Mouse (Mus musculus): ENCODE results near the gene Pgd. TPM values are rescaled to one million over a fixed set of nuclear protein-coding genes. Genes with fewer than 3 reads are reported as not detected.

The Pgd gene
- polyA plus RNA-seq, 1 experiment from 2014 or later: 91.3 TPM

DNA sequence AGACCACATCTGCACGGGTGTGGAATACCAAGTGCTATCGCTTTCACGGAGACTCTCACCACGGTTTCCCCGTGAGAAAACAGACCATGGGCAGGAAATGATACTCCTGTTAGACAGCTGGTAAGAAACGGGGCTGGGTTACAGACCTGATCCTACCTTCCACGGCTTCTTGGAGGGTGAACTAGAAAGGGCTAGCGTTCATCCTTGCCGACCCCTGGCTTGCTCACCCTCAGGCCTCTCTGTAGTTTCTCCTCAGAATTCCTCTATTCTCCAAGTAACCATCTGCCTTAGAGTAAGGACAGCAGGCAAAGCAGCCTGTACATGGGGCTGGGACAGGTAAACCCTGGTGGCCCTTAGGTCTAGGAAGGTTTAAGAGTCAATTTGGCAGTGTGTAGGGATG is 17.4 kb downstream of the Pgd start:
- Histone ChIP-seq H3K4me2 (no peak overlapping the region), H3K27ac (no peak overlapping the region), H3K36me3 (peaks cover 52% of the 10 kb centered on the region), H3K27me3 (replicated peaks) (no peaks in the 10 kb centered on the region), H3K9me3 (replicated peaks) (no peaks in the 10 kb centered on the region), H3K4me3 (no peak overlapping the region), H3K9ac (no peak overlapping the region), H3K4me1 (peaks cover 17% of the 10 kb centered on the region)
- no peak; the same call in 1 of the 2 replicates for ATAC-seq
- WGBS (ENCODE audit: insufficient replicate concordance): 66% methylated on average over 9 of the region's 9 CpGs

DNA sequence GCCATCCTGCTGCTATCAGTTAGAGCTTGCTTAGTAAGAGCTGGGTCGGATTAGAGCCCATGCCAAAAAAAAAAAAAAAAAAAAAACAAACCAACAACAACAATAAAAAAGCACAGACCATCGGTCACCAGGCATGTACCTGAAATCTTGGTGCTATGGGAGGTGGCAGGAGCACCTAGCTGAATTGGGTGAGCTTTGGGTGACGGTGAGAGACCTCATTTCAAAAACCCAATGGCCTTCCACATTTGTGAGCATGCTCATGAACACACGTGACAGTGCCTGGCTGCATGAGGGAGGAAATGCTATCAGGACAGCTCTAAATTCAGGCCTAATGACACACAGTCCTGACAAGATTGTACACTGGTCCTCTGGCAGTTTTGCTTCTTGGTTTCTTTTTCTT is 18.5 kb downstream of the Pgd start:
- H3K4me3 ChIP-seq: no peak overlapping the region
- peaks cover 41% of the 10 kb centered on the region for H3K36me3 ChIP-seq
- WGBS (ENCODE audit: insufficient replicate concordance): 54% methylated on average over 4 of the region's 4 CpGs
- H3K4me2 ChIP-seq: no peak overlapping the region
- no peak for ATAC-seq
- H3K27me3 ChIP-seq (replicated peaks): no peaks in the 10 kb centered on the region
- peaks cover 17% of the 10 kb centered on the region for H3K4me1 ChIP-seq
- no peak overlapping the region for H3K9ac ChIP-seq
- no peak overlapping the region for H3K27ac ChIP-seq
- H3K9me3 ChIP-seq (replicated peaks): no peaks in the 10 kb centered on the region

DNA sequence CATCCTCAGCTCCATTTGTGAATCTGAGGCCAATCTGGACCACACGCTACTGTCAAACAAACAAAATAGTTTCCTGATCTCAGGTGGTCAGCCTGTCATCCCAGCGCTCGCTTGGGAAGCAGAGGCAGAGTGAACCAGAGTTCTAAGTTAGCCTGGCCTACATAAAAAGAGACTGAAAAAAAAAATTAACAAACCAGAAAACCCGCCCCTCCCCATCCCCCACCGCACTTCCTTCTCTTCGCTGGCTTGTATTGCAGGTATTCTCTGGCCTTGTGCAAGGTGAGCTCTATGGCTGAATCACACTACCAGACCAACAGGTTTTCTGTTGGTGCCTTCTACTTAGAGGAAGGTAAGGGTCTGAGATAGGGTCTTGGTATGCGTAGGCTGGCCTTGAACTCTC is 19.0 kb downstream of the Pgd start:
- H3K4me3 ChIP-seq: no peak overlapping the region
- no peak overlapping the region for H3K27ac ChIP-seq
- no peaks in the 10 kb centered on the region for H3K9me3 ChIP-seq (replicated peaks)
- H3K4me2 ChIP-seq: no peak overlapping the region
- ATAC-seq: no peak
- 56% methylated on average over 7 of the region's 7 CpGs for WGBS (ENCODE audit: insufficient replicate concordance)
- H3K36me3 ChIP-seq: peaks cover 36% of the 10 kb centered on the region
- no peak overlapping the region for H3K9ac ChIP-seq
- H3K27me3 ChIP-seq (replicated peaks): 0 out of 2 replicates have a peak, but pooled peaks cover 4% of the 10 kb centered on the region
- H3K4me1 ChIP-seq: peaks cover 17% of the 10 kb centered on the region

- peaks cover 12% of the 10 kb centered on the region for H3K36me3 ChIP-seq
- H3K4me2 ChIP-seq: no peak overlapping the region
- H3K9me3 ChIP-seq (replicated peaks): no peaks in the 10 kb centered on the region
- H3K27me3 ChIP-seq (replicated peaks): 0 out of 2 replicates have a peak, but pooled peaks cover 9% of the 10 kb centered on the region
- H3K27ac ChIP-seq: no peak overlapping the region
- WGBS (ENCODE audit: insufficient replicate concordance): 80% methylated on average over 4 of the region's 4 CpGs
- no peak overlapping the region for H3K9ac ChIP-seq
- ATAC-seq: no peak
- H3K4me3 ChIP-seq: no peak overlapping the region
- peaks cover 17% of the 10 kb centered on the region for H3K4me1 ChIP-seq
Measured at GRCm38 (mm10) chr4:149145151-149145550, 21.4 kb downstream of the Pgd start.

- peaks cover 5% of the 10 kb centered on the region for H3K36me3 ChIP-seq
Measured at GRCm38 (mm10) chr4:149144459-149144858, 22.1 kb downstream of the Pgd start.

DNA sequence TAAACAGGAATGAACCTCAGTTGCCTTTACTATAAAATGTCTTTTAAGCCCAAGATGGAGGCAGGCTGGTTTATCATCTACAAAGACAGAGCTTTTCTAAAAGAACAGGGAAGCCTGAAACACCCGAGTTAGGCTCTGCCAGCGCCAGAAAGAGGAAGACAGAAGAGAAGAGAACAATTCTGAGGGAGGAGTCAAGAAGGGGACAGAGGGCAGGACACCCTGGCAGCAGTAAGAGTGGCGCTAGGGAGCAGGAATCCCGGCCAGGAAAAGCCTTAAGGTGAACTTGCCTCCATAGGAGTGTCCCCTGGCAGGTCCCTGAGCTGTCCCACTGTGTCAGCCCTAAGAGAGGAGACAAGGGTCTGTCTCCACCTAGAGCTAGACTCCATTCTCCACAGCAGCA is 23.0 kb downstream of the Pgd start:
- no peak for ATAC-seq
- WGBS (ENCODE audit: insufficient replicate concordance): 15% methylated on average over 4 of the region's 4 CpGs

More at GRCm38 (mm10) chr4:149144459-149144858, 22.1 kb downstream of the Pgd start:
- Histone ChIP-seq H3K9me3 (replicated peaks) (no peaks in the 10 kb centered on the region), H3K4me3 (no peak overlapping the region), H3K4me2 (no peak overlapping the region), H3K27ac (no peak overlapping the region), H3K9ac (no peak overlapping the region), H3K27me3 (replicated peaks) (0 out of 2 replicates have a peak, but pooled peaks cover 9% of the 10 kb centered on the region), H3K4me1 (peaks cover 17% of the 10 kb centered on the region)
- peak; percentile 37; the same call in 1 of the 2 replicates for ATAC-seq
- 2% methylated on average over 3 of the region's 3 CpGs for WGBS (ENCODE audit: insufficient replicate concordance)

GRCm38 (mm10) chr4:149138515-149138914 is 28.1 kb downstream of the Pgd start:
- Histone ChIP-seq H3K36me3 (0 out of 2 replicates have a peak, but pooled peaks cover 3% of the 10 kb centered on the region), H3K9ac (no peak overlapping the region), H3K27me3 (replicated peaks) (0 out of 2 replicates have a peak, but pooled peaks cover 9% of the 10 kb centered on the region), H3K27ac (no peak overlapping the region), H3K4me2 (no peak overlapping the region), H3K9me3 (replicated peaks) (no peaks in the 10 kb centered on the region), H3K4me1 (peaks cover 13% of the 10 kb centered on the region), H3K4me3 (no peak overlapping the region)
- no peak for ATAC-seq
- 78% methylated on average over 8 of the region's 8 CpGs for WGBS (ENCODE audit: insufficient replicate concordance)

More for the DNA sequence above, 23.0 kb downstream of the Pgd start:
- no peak overlapping the region for H3K4me3 ChIP-seq
- H3K4me2 ChIP-seq: no peak overlapping the region
- no peak overlapping the region for H3K9ac ChIP-seq
- peaks cover 17% of the 10 kb centered on the region for H3K4me1 ChIP-seq
- H3K27ac ChIP-seq: no peak overlapping the region
- H3K27me3 ChIP-seq (replicated peaks): 0 out of 2 replicates have a peak, but pooled peaks cover 9% of the 10 kb centered on the region
- H3K9me3 ChIP-seq (replicated peaks): no peaks in the 10 kb centered on the region
- no peaks in the 10 kb centered on the region for H3K36me3 ChIP-seq

DNA sequence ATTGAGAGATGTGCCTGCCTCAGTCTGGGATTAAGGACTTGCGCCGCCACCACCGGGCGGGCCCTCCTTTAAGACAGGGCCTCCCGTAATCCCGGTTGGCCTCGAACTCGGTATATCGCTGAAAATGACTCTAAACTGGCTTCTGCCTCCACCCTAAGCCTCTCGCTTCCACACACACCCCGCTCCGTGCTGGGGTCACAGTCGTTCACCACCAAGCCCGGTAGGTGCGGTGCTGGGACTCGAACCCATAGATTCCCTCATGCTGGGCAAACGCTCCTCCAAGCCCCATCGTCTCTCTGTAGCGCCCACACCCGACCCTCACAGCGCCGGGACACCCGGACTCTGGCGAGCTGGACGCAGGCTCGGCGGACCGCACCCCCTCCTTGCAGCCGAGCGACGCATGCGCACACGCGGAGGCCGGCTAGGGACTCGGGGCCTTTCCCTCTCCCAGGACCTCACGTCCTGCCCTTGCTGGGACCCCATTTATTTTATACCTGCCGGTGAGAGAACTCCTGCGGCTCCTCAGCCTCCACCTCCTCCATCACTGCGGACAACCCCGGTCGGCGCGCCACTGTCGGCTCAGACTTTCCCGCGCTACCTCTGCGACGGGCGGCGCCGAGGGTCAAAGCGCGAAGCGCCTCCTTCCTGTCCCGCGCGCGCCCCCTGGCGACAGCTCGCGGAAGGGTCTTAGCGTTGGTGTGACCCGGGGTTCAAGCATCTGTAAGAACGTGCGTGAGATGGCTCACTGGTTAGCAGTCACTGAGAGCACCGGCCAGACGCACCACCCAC is 29.4 kb downstream of the Pgd start, which contains the start of gene Cenps:
Cenps (minus strand) TSS at position 648 of the 789 bp plus-strand sequence.
- peak; percentile 91 for ATAC-seq
- H3K4me1 ChIP-seq: peaks cover 16% of the 10 kb centered on the region
- peaks cover 12% of the 10 kb centered on the region; the same call in 1 of the 2 replicates for H3K36me3 ChIP-seq

DNA sequence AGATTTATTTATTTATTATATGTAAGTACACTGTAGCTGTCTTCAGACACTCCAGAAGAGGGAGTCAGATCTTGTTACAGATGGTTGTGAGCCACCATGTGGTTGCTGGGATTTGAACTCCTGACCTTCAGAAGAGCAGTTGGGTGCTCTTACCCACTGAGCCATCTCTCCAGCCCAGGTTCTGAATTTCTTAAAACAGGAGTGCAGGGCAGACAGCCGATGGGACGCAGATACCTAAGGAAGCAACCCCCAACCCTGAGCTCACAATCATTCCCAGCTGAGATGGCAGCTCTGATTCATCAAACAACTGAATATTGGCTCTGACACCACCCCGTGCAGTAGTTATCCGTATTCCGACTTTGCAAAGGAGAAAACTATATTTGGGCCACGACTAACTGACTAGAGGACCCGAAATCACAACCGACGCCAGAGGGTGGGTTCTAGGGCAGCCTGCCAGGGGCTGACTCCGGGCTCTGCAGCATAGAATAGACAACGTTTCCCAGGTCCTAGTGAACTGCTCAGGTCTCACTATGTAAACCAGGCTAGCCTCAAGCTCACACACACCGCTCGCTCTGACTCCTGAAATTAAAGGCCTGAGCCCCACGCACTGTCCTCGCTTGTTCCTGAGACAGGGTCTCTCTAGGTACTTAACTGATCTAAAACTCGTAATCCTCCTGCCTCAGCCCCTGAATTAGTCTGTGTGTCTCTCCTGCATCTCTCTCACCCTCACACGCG is 30.3 kb downstream of the Pgd start:
- WGBS (ENCODE audit: insufficient replicate concordance): 73% methylated on average over 18 of the region's 18 CpGs
- peak overlapping the region; percentile 72 for H3K4me3 ChIP-seq
- peak overlapping the region; percentile 83 for H3K9ac ChIP-seq
- peaks cover 21% of the 10 kb centered on the region for H3K36me3 ChIP-seq
- ATAC-seq: no peak
- H3K27ac ChIP-seq: peak overlapping the region; percentile 86; the same call in 1 of the 2 replicates
- no peaks in the 10 kb centered on the region for H3K27me3 ChIP-seq (replicated peaks)
- H3K4me2 ChIP-seq: peak overlapping the region; percentile 83
- H3K4me1 ChIP-seq: peaks cover 16% of the 10 kb centered on the region
- H3K9me3 ChIP-seq (replicated peaks): no peaks in the 10 kb centered on the region

More for the DNA sequence above, 29.4 kb downstream of the Pgd start, which contains the start of gene Cenps:
- H3K9me3 ChIP-seq (replicated peaks): no peaks in the 10 kb centered on the region
- WGBS (ENCODE audit: insufficient replicate concordance): 2% methylated on average over 68 of the region's 68 CpGs
- H3K4me3 ChIP-seq: peak within 1 kb of the TSS; percentile 72
- H3K27me3 ChIP-seq (replicated peaks): 0 out of 2 replicates have a peak, but pooled peaks cover under 1% of the 10 kb centered on the region
- H3K4me2 ChIP-seq: peak within 1 kb of the TSS; percentile 83
- H3K9ac ChIP-seq: peak within 1 kb of the TSS; percentile 83
- H3K27ac ChIP-seq: peak within 1 kb of the TSS; percentile 86

DNA sequence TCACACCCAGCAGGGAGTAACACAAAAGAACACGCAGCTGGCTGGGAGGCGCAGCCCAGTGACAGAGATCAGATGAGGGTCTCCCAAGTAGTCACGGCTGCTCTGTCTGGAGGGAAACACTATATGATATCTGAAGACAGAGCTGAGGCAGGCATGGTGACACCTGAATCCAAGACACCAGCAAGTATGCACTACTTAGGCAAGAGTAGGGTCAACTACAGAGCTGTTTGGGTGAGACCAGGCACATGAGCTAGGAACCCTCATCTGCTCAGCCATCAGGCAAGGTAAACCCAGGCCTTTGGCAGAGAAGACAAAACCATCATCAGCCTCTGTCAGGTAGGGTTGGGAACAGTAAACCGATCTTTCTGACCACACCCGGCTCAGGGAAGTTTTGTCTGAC is 33.2 kb downstream of the Pgd start:
- H3K27me3 ChIP-seq (replicated peaks): no peaks in the 10 kb centered on the region
- H3K4me1 ChIP-seq: peaks cover 16% of the 10 kb centered on the region
- no peak overlapping the region for H3K27ac ChIP-seq
- no peak overlapping the region for H3K4me3 ChIP-seq
- ATAC-seq: no peak
- H3K9me3 ChIP-seq (replicated peaks): no peaks in the 10 kb centered on the region
- no peak overlapping the region for H3K9ac ChIP-seq
- H3K36me3 ChIP-seq: peaks cover 47% of the 10 kb centered on the region
- WGBS (ENCODE audit: insufficient replicate concordance): 69% methylated on average over 5 of the region's 5 CpGs
- no peak overlapping the region for H3K4me2 ChIP-seq

GRCm38 (mm10) chr4:149131789-149132565 is 34.6 kb downstream of the Pgd start:
- peaks cover 57% of the 10 kb centered on the region for H3K36me3 ChIP-seq
- H3K4me2 ChIP-seq: no peak overlapping the region
- peaks cover 19% of the 10 kb centered on the region for H3K4me1 ChIP-seq
- H3K4me3 ChIP-seq: no peak overlapping the region
- no peak overlapping the region; the same call in 1 of the 2 replicates for H3K9ac ChIP-seq
- H3K27ac ChIP-seq: peak overlapping the region; percentile 2
- H3K27me3 ChIP-seq (replicated peaks): no peaks in the 10 kb centered on the region
- ATAC-seq: no peak
- 82% methylated on average over 21 of the region's 21 CpGs for WGBS (ENCODE audit: insufficient replicate concordance)
- H3K9me3 ChIP-seq (replicated peaks): no peaks in the 10 kb centered on the region

Data from liver, embryonic 12.5 days (tissue).